9 mouse cellular contexts compared by ENCODE assay signal in genomic region chr10:84531576-84531975, GRCm38 (mm10). TPM values are rescaled to one million over a fixed set of nuclear protein-coding genes. Genes with fewer than 3 reads are reported as not detected.
DNase-seq lines count a peak whose midpoint lies in the region; ATAC-seq and TF ChIP-seq lines count a peak whose summit lies in the region.
"Had no signal": no experiment of that assay in that cellular context is flagged by ENCODE, and none has a peak within 500 bp of the region (broad histone marks: within the 10 kb centered on the region; RNA-seq: fewer than 3 reads in every experiment).

No protein-coding gene starts in this region.

- WGBS in heart, postnatal 0 days = 71% methylated on average over 4 of the region's 4 CpGs
- 84% methylated on average over 4 of the region's 4 CpGs for WGBS in embryonic facial prominence, embryonic 13.5 days
- 81% methylated on average over 4 of the region's 4 CpGs for WGBS in intestine, embryonic 15.5 days
- WGBS in midbrain, embryonic 16.5 days = 72% methylated on average over 4 of the region's 4 CpGs

- peak overlapping the region; percentile 90 for H3K4me3 ChIP-seq in heart, postnatal 0 days (ENCODE audit: low read depth, low read length)
- peak overlapping the region; percentile 90 for H3K4me3 ChIP-seq in embryonic facial prominence, embryonic 13.5 days
- H3K4me3 ChIP-seq in intestine, embryonic 15.5 days (replicated peaks) = peak overlapping the region; percentile 83
- H3K4me3 ChIP-seq in midbrain, embryonic 16.5 days (ENCODE audit: low read depth, low read length) = peak overlapping the region; percentile 95; the same call in 1 of the 2 replicates

- H3K9ac ChIP-seq in heart, postnatal 0 days (replicated peaks; ENCODE audit: low read depth, low read length) = no peak overlapping the region
- peak overlapping the region; percentile 97; the same call in 1 of the 2 replicates for H3K9ac ChIP-seq in embryonic facial prominence, embryonic 13.5 days
- no peak overlapping the region for H3K9ac ChIP-seq in intestine, embryonic 15.5 days
- H3K9ac ChIP-seq in midbrain, embryonic 16.5 days (ENCODE audit: low read depth, low read length) = peak overlapping the region; percentile 22; the same call in 1 of the 2 replicates

- H3K27me3 ChIP-seq in heart, postnatal 0 days (ENCODE audit: control insufficient read depth, insufficient read depth, low read length) = no peaks in the 10 kb centered on the region
- no peaks in the 10 kb centered on the region for H3K27me3 ChIP-seq in embryonic facial prominence, embryonic 13.5 days
- H3K27me3 ChIP-seq in intestine, embryonic 15.5 days (replicated peaks) = no peaks in the 10 kb centered on the region
- H3K27me3 ChIP-seq in midbrain, embryonic 16.5 days (ENCODE audit: control insufficient read depth, insufficient read depth, low read depth, low read length) = no peaks in the 10 kb centered on the region

- H3K4me2 ChIP-seq in heart, postnatal 0 days (ENCODE audit: low read depth, low read length) = peak overlapping the region; percentile 76
- peak overlapping the region; percentile 64 for H3K4me2 ChIP-seq in embryonic facial prominence, embryonic 13.5 days
- peak overlapping the region; percentile 73 for H3K4me2 ChIP-seq in intestine, embryonic 15.5 days (replicated peaks)
- peak overlapping the region; percentile 70 for H3K4me2 ChIP-seq in midbrain, embryonic 16.5 days (ENCODE audit: low read length)

- TF ChIP-seq EP300 in heart, postnatal 0 days (IDR thresholded peaks at IDR 0.05; ENCODE audit: low read depth) = no peak

- peaks cover 41% of the 10 kb centered on the region for H3K4me1 ChIP-seq in heart, postnatal 0 days (ENCODE audit: control insufficient read depth, insufficient read depth)
- peaks cover 43% of the 10 kb centered on the region for H3K4me1 ChIP-seq in embryonic facial prominence, embryonic 13.5 days
- peaks cover 26% of the 10 kb centered on the region for H3K4me1 ChIP-seq in intestine, embryonic 15.5 days (replicated peaks)
- peaks cover 31% of the 10 kb centered on the region for H3K4me1 ChIP-seq in midbrain, embryonic 16.5 days (ENCODE audit: control insufficient read depth, insufficient read depth, low read length)

- no peaks in the 10 kb centered on the region for H3K9me3 ChIP-seq in heart, postnatal 0 days (replicated peaks; ENCODE audit: control insufficient read depth, low read length)
- no peaks in the 10 kb centered on the region for H3K9me3 ChIP-seq in embryonic facial prominence, embryonic 13.5 days
- no peaks in the 10 kb centered on the region for H3K9me3 ChIP-seq in intestine, embryonic 15.5 days
- no peaks in the 10 kb centered on the region for H3K9me3 ChIP-seq in midbrain, embryonic 16.5 days (replicated peaks; ENCODE audit: control insufficient read depth, low read length, poor library complexity, severe bottlenecking)

- intact Hi-C loops in heart, postnatal 14 days (cut with DNase I) = loop anchor here (5.0 kb wide), 2 partner anchors 46 to 91 kb away; partner anchors contain the start of genes Polr3b and Tcp11l2
- intact Hi-C loops in left cerebral cortex, postnatal 36 days (cut with DNase I) = loop anchor here (5.0 kb wide), 2 partner anchors 46 to 91 kb away; partner anchors contain the start of genes Polr3b and Tcp11l2

- no peak for ATAC-seq in heart, postnatal 0 days (ENCODE audit: insufficient read depth, low read depth)
- no peak for ATAC-seq in embryonic facial prominence, embryonic 13.5 days (ENCODE audit: insufficient number of reproducible peaks, insufficient read depth, low FRiP score, low TSS enrichment, low read depth)
- no peak for ATAC-seq in intestine, embryonic 15.5 days
- ATAC-seq in midbrain, embryonic 16.5 days = no peak

- peaks cover 27% of the 10 kb centered on the region for H3K36me3 ChIP-seq in heart, postnatal 0 days (replicated peaks; ENCODE audit: control insufficient read depth, insufficient read depth, low read length)
- H3K36me3 ChIP-seq in embryonic facial prominence, embryonic 13.5 days = peaks cover 50% of the 10 kb centered on the region
- H3K36me3 ChIP-seq in intestine, embryonic 15.5 days = 0 out of 2 replicates have a peak, but pooled peaks cover 11% of the 10 kb centered on the region
- H3K36me3 ChIP-seq in midbrain, embryonic 16.5 days (ENCODE audit: control insufficient read depth, insufficient read depth, low read length) = peaks cover 11% of the 10 kb centered on the region

- TF ChIP-seq CTCF in heart, postnatal 0 days (IDR thresholded peaks at IDR 0.05; ENCODE audit: low read depth) = no peak

- peak overlapping the region; percentile 97 for H3K27ac ChIP-seq in heart, postnatal 0 days (ENCODE audit: low read depth)
- H3K27ac ChIP-seq in embryonic facial prominence, embryonic 13.5 days = no peak overlapping the region
- no peak overlapping the region for H3K27ac ChIP-seq in intestine, embryonic 15.5 days
- H3K27ac ChIP-seq in midbrain, embryonic 16.5 days (ENCODE audit: low read length) = no peak overlapping the region

- no peak for DNase-seq in heart, postnatal 0 days (ENCODE audit: low spot score)
- DNase-seq in heart, postnatal 14 days = no peak
- no peak for DNase-seq in left cerebral cortex, postnatal 36 days (ENCODE audit: low spot score in 2 of 2)
- no peak for DNase-seq in adrenal gland, postnatal 4 days (ENCODE audit: low spot score in 2 of 2)
- no peak for DNase-seq in ovary, postnatal 10 days (ENCODE audit: low spot score)
- DNase-seq: thymus, postnatal 14 days had no signal

RNA-seq across cellular contexts. Expression of gene Ckap4, which starts 2.3 kb away (rescaled TPM):
- total RNA-seq in heart, postnatal 0 days (2014; rRNA removed; ENCODE audit: low replicate concordance) = 59.8 and 83.8 TPM in 2 replicates
- polyA plus RNA-seq in heart, postnatal 0 days (2015; fragmentation: Nextera tagmentation; extraction: Ambion mirVana) = 42.6 and 45.6 TPM in 2 replicates
- total RNA-seq in heart, postnatal 14 days (2021) = 10 to 100 TPM; 34.1 to 44.0 TPM
- 96.5 and 96.8 TPM in 2 replicates for polyA plus RNA-seq in embryonic facial prominence, embryonic 13.5 days (2015; fragmentation: Nextera tagmentation; extraction: Ambion mirVana)
- polyA plus RNA-seq in intestine, embryonic 15.5 days (2015; fragmentation: Nextera tagmentation; extraction: Ambion mirVana) = 59.8 and 61.2 TPM in 2 replicates
- polyA plus RNA-seq in midbrain, embryonic 16.5 days (2015; fragmentation: Nextera tagmentation; extraction: Ambion mirVana) = 45.9 and 52.3 TPM in 2 replicates
- 10 to 100 TPM; 22.3 to 23.5 TPM for total RNA-seq in left cerebral cortex, postnatal 36 days (2021)
- total RNA-seq in adrenal gland, postnatal 4 days (2021) = 100 to 1,000 TPM in 1 of 2 experiments, 10 to 100 TPM in 1; 96.9 to 103 TPM

RNA-seq across cellular contexts. Expression of gene Tcp11l2, which starts 44.9 kb away (rescaled TPM):
- 36.9 and 52.4 TPM in 2 replicates for total RNA-seq in heart, postnatal 0 days (2014; rRNA removed; ENCODE audit: low replicate concordance)
- polyA plus RNA-seq in heart, postnatal 0 days (2015; fragmentation: Nextera tagmentation; extraction: Ambion mirVana) = 57.3 and 63.4 TPM in 2 replicates
- total RNA-seq in heart, postnatal 14 days (2021) = 100 to 1,000 TPM in 1 of 2 experiments, 10 to 100 TPM in 1; 96.1 to 120 TPM
- polyA plus RNA-seq in embryonic facial prominence, embryonic 13.5 days (2015; fragmentation: Nextera tagmentation; extraction: Ambion mirVana) = 13.8 and 18.3 TPM in 2 replicates
- 10.6 and 11.6 TPM in 2 replicates for polyA plus RNA-seq in intestine, embryonic 15.5 days (2015; fragmentation: Nextera tagmentation; extraction: Ambion mirVana)
- polyA plus RNA-seq in midbrain, embryonic 16.5 days (2015; fragmentation: Nextera tagmentation; extraction: Ambion mirVana) = 20.4 and 22.7 TPM in 2 replicates
- total RNA-seq in left cerebral cortex, postnatal 36 days (2021) = 10 to 100 TPM; 20.8 to 24.9 TPM
- 10 to 100 TPM; 50.1 to 51.2 TPM for total RNA-seq in adrenal gland, postnatal 4 days (2021)

Comparison
In these comparisons a context has a peak if more than half of its experiments do, and no peak if none do; other contexts are left out.
1. H3K9ac ChIP-seq: peak in embryonic facial prominence, embryonic 13.5 days (single experiment) and midbrain, embryonic 16.5 days (single experiment); none in heart, postnatal 0 days (single experiment) and intestine, embryonic 15.5 days (single experiment).
2. Peak in every context shown above with its lines, with median percentiles within 50 percentile points of each other: H3K4me2 ChIP-seq and H3K4me3 ChIP-seq.